Mouse (Mus musculus) left cerebral cortex, postnatal 10 days (tissue): Measurements from ENCODE around the gene Cbfb. TPM values are rescaled to one million over a fixed set of nuclear protein-coding genes. Genes with fewer than 3 reads are reported as not detected.
A peak's percentile ranks its signal among the peaks of the same experiment; 100 is the strongest.
"Not testable (repeated sequence)": the region's sequence is repeated elsewhere in the genome, so short reads cannot be mapped to it uniquely, and the experiment has no call there.

ENCODE experiments used
- DNase-seq, 2 experiments: peaks; one replicate each; pipeline ENCODE4 v3.0.0; 2021 to 2022; ENCODE audit warnings: low spot score in 2 of 2, mixed read lengths in 1 of 2; ENCODE audit errors: extremely low spot score in 1 of 2
- intact Hi-C: fragments of 180-260 bp; cut with DNase I; formaldehyde crosslinking; loops from one replicate; pipeline ENCODE4 v1.15.1; 2025
- total RNA-seq, 2 experiments: library from RNA; stranded (reverse); gene quantifications; 2 replicates each; pipeline ENCODE4 v1.2.3; 2021

The Cbfb gene
- total RNA-seq, 2 experiments from 2014 or later = 20.9 to 23.0 TPM

DNA sequence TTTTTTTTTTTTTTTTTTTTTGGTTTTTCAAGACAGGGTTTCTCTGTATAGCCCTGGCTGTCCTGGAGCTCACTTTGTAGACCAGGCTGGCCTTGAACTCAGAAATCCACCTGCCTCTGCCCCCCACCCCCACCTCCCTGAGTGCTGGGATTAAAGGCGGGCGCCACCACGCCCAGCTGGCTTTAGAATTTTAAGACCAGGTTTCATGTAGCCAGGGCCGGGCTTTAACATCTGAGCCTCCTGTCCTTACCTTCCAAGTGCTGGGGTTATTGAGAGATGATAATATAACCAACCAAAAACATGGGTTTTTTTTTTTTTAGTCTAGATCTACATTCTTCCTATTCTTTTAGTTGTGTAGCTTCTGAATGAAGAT, 61.8 kb downstream of the Cbfb start:
- not testable (repeated sequence) for DNase-seq
- intact Hi-C loops = loop anchor here (2.0 kb wide), 1 partner anchor 18 kb away; no protein-coding TSS in a partner anchor

- no peak for DNase-seq
- intact Hi-C loops = loop anchor here (2.0 kb wide), 1 partner anchor 17 kb away; no protein-coding TSS in a partner anchor
Observed at GRCm38 (mm10) chr8:105233126-105233935, 62.9 kb downstream of the Cbfb start.

DNA sequence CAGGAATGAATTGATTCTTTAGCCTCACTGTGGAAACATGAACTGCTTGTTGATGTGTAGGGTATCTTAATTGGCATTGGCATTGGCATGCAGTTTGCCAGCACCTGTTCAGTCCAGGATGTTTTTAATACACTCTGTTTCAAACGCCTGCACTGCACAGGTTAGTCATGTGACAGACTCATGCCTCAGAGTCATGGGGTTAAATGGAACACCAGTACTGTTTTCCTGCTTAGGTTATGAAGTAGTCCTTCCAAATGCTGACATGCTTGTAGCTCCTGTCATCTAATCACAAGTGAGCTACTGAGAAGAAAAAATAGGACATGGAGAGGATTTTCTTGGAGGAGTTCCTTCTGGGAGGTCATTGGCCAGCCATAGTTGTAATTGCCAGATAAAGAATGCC, 64.7 kb downstream of the Cbfb start:
- intact Hi-C loops = no loop called here
- DNase-seq = no peak

GRCm38 (mm10) chr8:105237442-105238142, 67.1 kb downstream of the Cbfb start:
- intact Hi-C loops = no loop called here
- no peak for DNase-seq

DNA sequence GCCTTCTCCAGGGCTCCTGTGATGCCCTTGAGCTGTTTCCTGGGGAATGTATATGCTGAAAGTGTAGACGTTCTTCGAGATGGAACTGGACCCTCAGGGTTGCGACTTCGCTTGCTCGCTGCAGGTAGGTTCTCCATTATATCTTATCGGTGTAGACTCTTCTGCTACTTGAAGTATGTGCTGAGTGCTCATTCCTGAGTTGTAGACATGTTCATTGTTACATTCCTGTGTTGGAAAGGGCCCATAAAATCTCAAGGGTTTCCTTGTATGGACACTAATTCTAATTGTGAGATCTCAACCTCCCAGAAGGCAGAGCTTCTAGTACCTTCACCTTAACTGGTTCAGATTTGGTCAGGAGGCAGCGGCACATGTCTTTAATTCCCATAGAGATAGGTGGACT, 70.5 kb downstream of the Cbfb start:
- no peak for DNase-seq
- intact Hi-C loops = no loop called here

DNA sequence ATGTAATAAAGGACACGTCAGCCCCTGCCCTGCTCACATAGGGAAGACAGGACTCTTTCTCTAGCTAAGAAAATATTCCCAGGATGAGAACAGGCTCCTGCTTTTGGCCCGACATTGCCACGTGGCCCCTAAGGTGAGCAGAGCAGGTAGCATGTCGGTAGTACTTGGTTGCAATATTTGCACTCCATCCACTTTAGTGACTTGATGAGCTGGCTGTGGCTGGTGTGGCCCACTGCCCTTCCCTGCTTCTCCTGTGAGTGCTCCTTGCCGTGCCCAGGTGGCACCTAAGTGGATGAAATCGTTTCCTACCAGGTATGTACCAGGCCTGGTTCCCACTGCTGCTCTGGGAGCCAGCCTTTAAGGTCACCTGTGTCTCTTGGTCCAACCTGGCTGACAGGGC, 81.5 kb downstream of the Cbfb start:
- no peak for DNase-seq
- intact Hi-C loops = loop anchor here (2.0 kb wide), 1 partner anchor 19 kb away; no protein-coding TSS in a partner anchor

DNA sequence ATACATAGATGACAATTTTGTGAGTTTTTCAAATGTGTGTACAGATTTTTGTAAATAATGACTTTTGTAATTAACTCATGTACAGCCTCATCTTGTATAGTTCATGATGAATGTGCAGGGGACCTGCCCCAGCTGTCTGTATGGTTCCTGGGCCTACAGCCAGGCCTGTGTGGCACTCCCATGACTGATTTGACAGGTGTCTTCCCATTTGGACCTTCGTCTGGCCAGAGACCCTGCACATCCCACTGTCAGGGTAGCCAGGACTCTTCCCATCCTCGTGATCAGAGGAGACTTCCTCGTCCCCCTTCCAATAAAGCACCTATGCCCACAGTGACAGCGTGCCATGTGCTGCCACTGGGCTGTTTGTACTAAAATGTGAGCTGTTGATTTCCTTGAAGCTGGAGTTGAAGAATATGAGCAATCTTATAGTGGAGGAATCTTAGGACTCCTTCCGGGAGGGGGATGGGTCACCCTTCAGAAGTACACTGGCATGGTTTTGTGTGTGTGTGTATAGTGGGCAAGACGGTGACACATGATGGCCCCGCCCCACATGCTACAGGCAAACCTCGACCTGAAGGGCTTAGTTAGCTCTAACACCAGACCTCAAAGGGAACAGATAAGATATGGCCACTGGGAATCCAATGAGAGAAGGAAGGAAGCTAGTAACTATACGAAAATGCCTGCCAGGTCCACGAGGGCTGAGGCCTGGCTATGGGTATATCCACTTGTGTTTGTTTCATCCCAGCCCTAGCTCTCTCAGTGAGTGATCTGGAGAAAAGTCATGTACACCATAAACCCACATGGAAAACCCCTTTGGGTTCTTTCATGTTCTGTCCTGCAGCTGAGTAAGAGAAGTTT, 82.4 kb downstream of the Cbfb start:
- no peak for DNase-seq
- intact Hi-C loops = no loop called here

DNA sequence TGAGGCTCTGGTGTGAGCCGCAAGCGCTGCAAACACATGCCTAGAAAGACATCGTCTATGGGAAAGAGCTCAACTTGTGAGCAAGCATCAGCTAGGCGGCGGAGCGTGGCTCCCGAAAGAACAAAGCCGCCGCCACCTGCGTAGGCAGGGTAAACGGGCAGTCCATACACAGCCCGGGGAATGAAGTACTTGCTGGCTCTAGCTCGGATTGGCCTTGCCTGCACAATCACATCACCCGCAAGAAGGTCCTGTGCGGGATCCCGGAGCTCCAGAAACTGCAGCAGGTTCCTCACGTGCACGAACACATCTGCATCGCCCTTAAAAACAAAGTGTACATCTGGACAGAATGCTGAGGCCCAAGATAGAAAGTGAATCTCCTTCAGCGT, 83.3 kb downstream of the Cbfb start:
- intact Hi-C loops = no loop called here

GRCm38 (mm10) chr8:105254152-105254965, 83.9 kb downstream of the Cbfb start:
- DNase-seq = peak; percentile 77 to 95
- intact Hi-C loops = no loop called here

More for the DNA sequence above, 83.3 kb downstream of the Cbfb start:
- DNase-seq = no peak

- intact Hi-C loops = no loop called here
Observed at GRCm38 (mm10) chr8:105254966-105255350, 84.5 kb downstream of the Cbfb start, which contains the start of gene B3gnt9. Gene B3gnt9, minus strand, starts transcription at chr8:105255153.

DNA sequence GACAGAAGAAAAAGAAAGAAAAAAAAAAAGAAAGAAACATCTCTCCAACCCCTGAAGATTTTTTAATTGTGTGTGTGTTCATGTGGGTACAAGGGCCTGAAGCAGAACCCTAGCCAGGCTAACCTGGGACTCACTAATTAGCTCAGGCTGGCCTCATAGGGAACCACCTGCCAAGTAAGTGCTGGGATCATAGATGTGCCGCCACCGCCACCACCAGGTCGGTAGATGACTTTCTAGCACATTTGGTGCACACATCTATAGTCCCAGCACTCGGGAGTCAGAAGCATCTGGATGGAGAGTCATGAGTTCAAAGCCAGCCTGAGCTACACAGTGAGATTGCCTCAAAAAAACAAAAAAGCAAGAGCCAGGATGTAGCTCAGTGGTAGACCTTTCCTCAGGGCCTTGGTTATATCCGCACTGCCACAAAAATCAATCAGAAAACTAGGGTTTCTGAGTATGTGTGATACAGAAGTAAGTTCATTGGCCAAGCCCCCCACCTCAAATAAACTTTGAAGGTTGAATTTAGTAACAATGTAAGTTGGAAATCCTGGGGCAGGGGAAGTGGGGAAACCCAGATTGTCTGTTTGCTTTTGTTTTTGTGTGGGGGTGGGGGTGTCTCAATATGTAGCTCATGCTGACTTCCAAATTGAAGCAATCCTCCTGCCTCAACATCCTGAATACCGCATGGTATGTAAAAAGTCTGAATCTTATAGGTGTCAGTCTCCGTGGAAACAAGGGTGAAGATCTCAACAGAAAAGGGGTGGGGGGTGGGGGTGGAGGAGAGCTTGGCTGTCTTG, 87.0 kb downstream of the Cbfb start:
- DNase-seq = no peak
- intact Hi-C loops = no loop called here

More at GRCm38 (mm10) chr8:105254966-105255350, 84.5 kb downstream of the Cbfb start, which contains the start of gene B3gnt9:
- peak in 1 of 2 experiments; percentile 76 for DNase-seq

- intact Hi-C loops = no loop called here
- DNase-seq = peak in 1 of 2 experiments; percentile 48
Observed at GRCm38 (mm10) chr8:105258911-105259720, 88.6 kb downstream of the Cbfb start.

- peak in 1 of 2 experiments; percentile 84 for DNase-seq
- intact Hi-C loops = no loop called here
Observed at GRCm38 (mm10) chr8:105259721-105260320, 89.3 kb downstream of the Cbfb start.

DNA sequence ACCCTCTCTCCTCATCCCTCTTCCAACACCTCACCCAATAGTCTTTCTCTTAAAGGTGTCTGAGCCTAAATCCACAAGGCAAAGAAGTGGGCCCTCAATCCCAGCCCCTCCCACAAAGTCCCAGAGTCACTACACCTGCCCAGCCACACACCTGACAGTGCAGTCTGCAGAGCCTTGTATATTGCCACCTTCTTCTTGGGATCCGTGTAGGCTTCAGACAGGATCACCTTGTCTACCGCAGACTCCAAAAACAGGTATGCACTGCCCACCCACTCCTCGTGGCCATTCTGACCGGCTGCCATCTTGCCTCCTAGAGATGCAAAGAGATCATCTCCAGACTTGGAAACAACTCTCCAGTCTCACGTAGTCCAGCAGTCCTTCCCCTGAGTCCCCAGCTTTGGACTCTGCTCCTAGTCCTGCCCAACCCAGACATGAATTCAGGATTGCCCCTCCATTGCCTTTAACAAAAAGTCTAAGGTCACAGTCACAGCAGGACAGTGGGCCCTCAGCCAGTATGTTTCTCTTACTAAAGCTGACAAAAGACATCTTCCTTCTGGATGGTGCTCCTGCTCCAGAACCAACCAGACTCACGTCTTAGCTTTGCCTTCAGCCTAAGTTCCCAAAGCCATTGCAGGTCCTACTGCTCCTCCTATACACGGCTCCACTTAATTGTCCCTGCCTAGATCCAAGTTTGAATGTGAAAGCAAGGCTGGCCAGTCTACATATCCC, 90.1 kb downstream of the Cbfb start:
- intact Hi-C loops = no loop called here
- no peak for DNase-seq

GRCm38 (mm10) chr8:105261326-105261980, 91.0 kb downstream of the Cbfb start:
- DNase-seq = no peak
- intact Hi-C loops = no loop called here
